Mouse (Mus musculus): Measurements from ENCODE around the gene Hoxa11. TPM values are rescaled to one million over a fixed set of nuclear protein-coding genes. Genes with fewer than 3 reads are reported as not detected.

The Hoxa11 gene
- polyA plus RNA-seq, 1 experiment from 2014 or later, result 0.59 TPM

- Histone ChIP-seq H3K27me3 (replicated peaks) (peaks cover 92% of the 10 kb centered on the region), H3K4me2 (0 out of 2 replicates have a peak overlapping the region, but pooled peaks have one; percentile 55), H3K27ac (no peak overlapping the region), H3K36me3 (no peaks in the 10 kb centered on the region), H3K4me1 (peaks cover 15% of the 10 kb centered on the region), H3K4me3 (replicated peaks) (no peak overlapping the region), H3K9ac (no peak overlapping the region), H3K9me3 (no peaks in the 10 kb centered on the region)
- ATAC-seq (ENCODE audit: insufficient read depth, low FRiP score, low read depth), result no peak
- 24% methylated on average over 14 of the region's 14 CpGs for WGBS
Measured at GRCm38 (mm10) chr6:52218643-52219215, 26.9 kb downstream of the Hoxa11 start.

GRCm38 (mm10) chr6:52217895-52218642 lies 27.5 kb downstream of the Hoxa11 start:
- peaks cover 91% of the 10 kb centered on the region for H3K27me3 ChIP-seq (replicated peaks)
- H3K9me3 ChIP-seq, result no peaks in the 10 kb centered on the region
- H3K27ac ChIP-seq, result 0 out of 2 replicates have a peak overlapping the region, but pooled peaks have one; percentile 19
- ATAC-seq (ENCODE audit: insufficient read depth, low FRiP score, low read depth), result no peak
- H3K9ac ChIP-seq, result no peak overlapping the region
- peaks cover 16% of the 10 kb centered on the region for H3K4me1 ChIP-seq
- 14% methylated on average over 23 of the region's 23 CpGs for WGBS
- H3K36me3 ChIP-seq, result no peaks in the 10 kb centered on the region
- peak overlapping the region; percentile 55 for H3K4me2 ChIP-seq
- H3K4me3 ChIP-seq (replicated peaks), result peak overlapping the region; percentile 36

GRCm38 (mm10) chr6:52217459-52217768 lies 28.2 kb downstream of the Hoxa11 start:
- Histone ChIP-seq H3K9me3 (no peaks in the 10 kb centered on the region), H3K4me1 (peaks cover 22% of the 10 kb centered on the region), H3K4me2 (peak overlapping the region; percentile 55), H3K27me3 (replicated peaks) (peaks cover 92% of the 10 kb centered on the region), H3K4me3 (replicated peaks) (peak overlapping the region; percentile 36), H3K9ac (no peak overlapping the region), H3K27ac (0 out of 2 replicates have a peak overlapping the region, but pooled peaks have one; percentile 19), H3K36me3 (no peaks in the 10 kb centered on the region)
- WGBS, result under 1% methylated on average over 25 of the region's 25 CpGs
- peak; percentile 36 for ATAC-seq (ENCODE audit: insufficient read depth, low FRiP score, low read depth)

GRCm38 (mm10) chr6:52216691-52217458 lies 28.7 kb downstream of the Hoxa11 start:
- H3K4me2 ChIP-seq, result peak overlapping the region; percentile 55
- ATAC-seq (ENCODE audit: insufficient read depth, low FRiP score, low read depth), result no peak
- peaks cover 92% of the 10 kb centered on the region for H3K27me3 ChIP-seq (replicated peaks)
- H3K4me1 ChIP-seq, result peaks cover 23% of the 10 kb centered on the region
- no peaks in the 10 kb centered on the region for H3K36me3 ChIP-seq
- 0 out of 2 replicates have a peak overlapping the region, but pooled peaks have one; percentile 0 for H3K9ac ChIP-seq
- H3K27ac ChIP-seq, result no peak overlapping the region
- WGBS, result 2% methylated on average over 60 of the region's 60 CpGs
- no peaks in the 10 kb centered on the region for H3K9me3 ChIP-seq
- peak overlapping the region; percentile 36 for H3K4me3 ChIP-seq (replicated peaks)

GRCm38 (mm10) chr6:52215771-52216535 lies 29.7 kb downstream of the Hoxa11 start:
- no peaks in the 10 kb centered on the region for H3K36me3 ChIP-seq
- H3K27me3 ChIP-seq (replicated peaks), result peaks cover 93% of the 10 kb centered on the region
- H3K27ac ChIP-seq, result no peak overlapping the region
- no peak for ATAC-seq (ENCODE audit: insufficient read depth, low FRiP score, low read depth)
- 4% methylated on average over 30 of the region's 30 CpGs for WGBS
- H3K9ac ChIP-seq, result no peak overlapping the region
- H3K4me2 ChIP-seq, result peak overlapping the region; percentile 55
- H3K9me3 ChIP-seq, result no peaks in the 10 kb centered on the region
- H3K4me1 ChIP-seq, result peaks cover 23% of the 10 kb centered on the region
- peak overlapping the region; percentile 36 for H3K4me3 ChIP-seq (replicated peaks)

GRCm38 (mm10) chr6:52215070-52215469 lies 30.5 kb downstream of the Hoxa11 start:
- WGBS, result 38% methylated on average over 3 of the region's 3 CpGs
- peaks cover 23% of the 10 kb centered on the region for H3K4me1 ChIP-seq
- H3K4me3 ChIP-seq (replicated peaks), result no peak overlapping the region

GRCm38 (mm10) chr6:52214271-52214670 lies 31.3 kb downstream of the Hoxa11 start:
- H3K27me3 ChIP-seq (replicated peaks), result peaks cover 88% of the 10 kb centered on the region
- no peak overlapping the region for H3K27ac ChIP-seq
- H3K4me1 ChIP-seq, result peaks cover 23% of the 10 kb centered on the region
- ATAC-seq (ENCODE audit: insufficient read depth, low FRiP score, low read depth), result no peak
- no peak overlapping the region for H3K9ac ChIP-seq
- WGBS, result 27% methylated on average over 5 of the region's 5 CpGs
- H3K9me3 ChIP-seq, result no peaks in the 10 kb centered on the region
- H3K36me3 ChIP-seq, result no peaks in the 10 kb centered on the region
- no peak overlapping the region for H3K4me2 ChIP-seq
- H3K4me3 ChIP-seq (replicated peaks), result no peak overlapping the region

More at GRCm38 (mm10) chr6:52215070-52215469, 30.5 kb downstream of the Hoxa11 start:
- Histone ChIP-seq H3K9ac (no peak overlapping the region), H3K27me3 (replicated peaks) (peaks cover 88% of the 10 kb centered on the region), H3K4me2 (no peak overlapping the region), H3K9me3 (no peaks in the 10 kb centered on the region), H3K36me3 (no peaks in the 10 kb centered on the region), H3K27ac (no peak overlapping the region)
- ATAC-seq (ENCODE audit: insufficient read depth, low FRiP score, low read depth), result no peak

- 10% methylated on average over 38 of the region's 38 CpGs for WGBS
- ATAC-seq (ENCODE audit: insufficient read depth, low FRiP score, low read depth), result no peak
- H3K27me3 ChIP-seq (replicated peaks), result peaks cover 88% of the 10 kb centered on the region
Measured at GRCm38 (mm10) chr6:52213119-52213986, 32.3 kb downstream of the Hoxa11 start, which contains the start of the genes Hoxa3 and Gm28308. Gene Hoxa3 (minus strand): TSS chr6:52213336. Gene Gm28308 (minus strand): TSS chr6:52213339.

GRCm38 (mm10) chr6:52212556-52213118 lies 33.0 kb downstream of the Hoxa11 start:
- 6% methylated on average over 22 of the region's 22 CpGs for WGBS
- Histone ChIP-seq H3K4me3 (replicated peaks) (peak overlapping the region; percentile 43), H3K27me3 (replicated peaks) (peaks cover 85% of the 10 kb centered on the region), H3K4me2 (peak overlapping the region; percentile 50), H3K9me3 (no peaks in the 10 kb centered on the region), H3K4me1 (peaks cover 28% of the 10 kb centered on the region), H3K36me3 (no peaks in the 10 kb centered on the region), H3K27ac (peak overlapping the region; percentile 70), H3K9ac (peak overlapping the region; percentile 35)
- ATAC-seq (ENCODE audit: insufficient read depth, low FRiP score, low read depth), result no peak; the same call in 1 of the 2 replicates

More at GRCm38 (mm10) chr6:52213119-52213986, 32.3 kb downstream of the Hoxa11 start, which contains the start of the genes Hoxa3 and Gm28308:
- H3K9ac ChIP-seq, result peak within 1 kb of the TSS; percentile 35
- peak within 1 kb of the TSS; percentile 70 for H3K27ac ChIP-seq
- H3K4me2 ChIP-seq, result peak within 1 kb of the TSS; percentile 50
- peak within 1 kb of the TSS; percentile 43 for H3K4me3 ChIP-seq (replicated peaks)
- no peaks in the 10 kb centered on the region for H3K9me3 ChIP-seq
- peaks cover 25% of the 10 kb centered on the region for H3K4me1 ChIP-seq
- H3K36me3 ChIP-seq, result no peaks in the 10 kb centered on the region

GRCm38 (mm10) chr6:52211961-52212360 lies 33.6 kb downstream of the Hoxa11 start:
- Histone ChIP-seq H3K4me1 (peaks cover 23% of the 10 kb centered on the region), H3K4me3 (replicated peaks) (peak overlapping the region; percentile 43), H3K36me3 (no peaks in the 10 kb centered on the region), H3K27ac (peak overlapping the region; percentile 70; the same call in 1 of the 2 replicates), H3K27me3 (replicated peaks) (peaks cover 87% of the 10 kb centered on the region), H3K9me3 (no peaks in the 10 kb centered on the region), H3K9ac (no peak overlapping the region; the same call in 1 of the 2 replicates), H3K4me2 (peak overlapping the region; percentile 50)
- 9% methylated on average over 13 of the region's 13 CpGs for WGBS
- ATAC-seq (ENCODE audit: insufficient read depth, low FRiP score, low read depth), result no peak

Measured in stomach, embryonic 15.5 days (tissue).